Mouse (Mus musculus) bone marrow, adult 2 months (tissue): ENCODE measurements around the gene Lpin2. TPM values are rescaled to one million over a fixed set of nuclear protein-coding genes. Genes with fewer than 3 reads are reported as not detected.

Source experiments
- H3K27ac ChIP-seq: fragments of 200-500 bp; 2 replicates; pipeline ENCODE4 v1.5.1; 2012; ENCODE audit warnings: low read depth, mild to moderate bottlenecking, control low read depth, inconsistent platforms, low read length; ENCODE audit not compliant: control insufficient read depth, poor library complexity, insufficient read depth
- H3K4me1 ChIP-seq: fragments of 200-500 bp; 2 replicates; pipeline ENCODE4 v1.6.1; 2011; ENCODE audit warnings: low read length; ENCODE audit not compliant: control insufficient read depth, insufficient read depth
- H3K4me3 ChIP-seq: fragments of 200-500 bp; replicated peaks from 2 replicates; pipeline ENCODE3; 2011; ENCODE audit warnings: mild to moderate bottlenecking, low read depth, low read length, control low read depth; ENCODE audit not compliant: control insufficient read depth
- CTCF ChIP-seq: fragments of 200-500 bp; IDR thresholded peaks from 2 replicates; pipeline ENCODE4 v1.5.1; 2011; ENCODE audit warnings: low read length, control low read depth; ENCODE audit not compliant: control insufficient read depth, insufficient read depth
- POLR2A ChIP-seq: fragments of 200-500 bp; IDR thresholded peaks from 2 replicates; pipeline ENCODE4 v1.6.1; 2011; ENCODE audit warnings: low read depth, mild to moderate bottlenecking, control low read depth, low read length, borderline replicate concordance; ENCODE audit not compliant: control insufficient read depth
- WGBS: fragments of 180-500 bp; shearing (Covaris S2); methylation state at CpG from one replicate; pipeline ENCODE4 v1.1.7; 2018; 5-methylcytosine and 5-hydroxymethylcytosine counted together
- polyA plus RNA-seq: library from polyadenylated mRNA; stranded (reverse); fragments of >200 nt; gene quantifications from 2 replicates; pipeline ENCODE4 v1.2.4, GENCODE M21; 2011; ENCODE audit warnings: low replicate concordance; ENCODE audit not compliant: missing spikeins, insufficient read depth, insufficient read length

Lpin2 gene
- polyA plus RNA-seq, 1 experiment, result 70.4 TPM

DNA sequence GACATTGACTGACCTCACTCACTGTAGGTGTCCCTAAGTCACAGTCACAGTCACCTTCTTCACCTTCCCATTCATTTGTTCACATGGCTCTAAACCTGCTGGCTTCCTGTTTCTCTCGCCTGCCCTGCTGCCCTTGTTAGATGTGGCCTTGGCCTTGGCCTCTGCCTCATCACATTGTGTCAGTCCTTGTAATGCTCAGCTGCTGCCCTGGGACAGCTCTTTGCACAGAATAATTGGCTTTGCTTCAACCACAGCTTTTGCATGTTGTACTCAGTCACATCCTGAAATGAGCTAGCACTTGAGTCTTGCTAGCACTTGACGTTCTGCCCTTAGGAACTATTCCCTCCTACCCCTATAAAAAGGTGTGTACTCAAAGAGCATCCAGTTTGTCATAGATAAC, 42.2 kb downstream of the Lpin2 start:
- Histone ChIP-seq H3K4me3 (no peak overlapping the region), H3K27ac (no peak overlapping the region), H3K4me1 (peaks cover 2% of the 10 kb centered on the region)
- WGBS, result 48% methylated on average over 2 of the region's 2 CpGs
- TF ChIP-seq POLR2A (no peak), CTCF (no peak)

DNA sequence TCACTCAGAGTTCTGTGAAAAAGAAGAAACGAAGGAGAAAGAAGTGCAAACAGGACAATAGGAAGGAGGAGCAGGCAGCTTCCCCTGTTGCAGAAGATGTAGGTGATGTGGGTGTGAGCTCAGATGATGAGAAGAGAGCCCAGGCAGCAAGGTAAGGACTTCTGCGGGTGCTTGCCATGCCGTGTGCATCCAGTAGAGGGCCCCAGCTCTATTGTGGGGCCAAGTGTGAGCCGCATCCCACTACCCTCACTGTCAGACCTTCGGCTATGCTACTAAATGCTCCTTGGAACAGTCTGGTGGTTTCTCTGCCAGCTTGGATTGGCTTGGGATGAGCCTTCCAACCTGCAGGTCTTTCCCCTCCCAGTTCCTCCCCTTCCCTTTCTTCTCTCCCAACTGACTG, 42.7 kb downstream of the Lpin2 start:
- Histone ChIP-seq H3K27ac (no peak overlapping the region), H3K4me1 (peaks cover 2% of the 10 kb centered on the region), H3K4me3 (no peak overlapping the region)
- 54% methylated on average over 5 of the region's 5 CpGs for WGBS
- TF ChIP-seq CTCF, result peak; percentile 70; the same call in 1 of the 2 replicates
- no peak for TF ChIP-seq POLR2A

DNA sequence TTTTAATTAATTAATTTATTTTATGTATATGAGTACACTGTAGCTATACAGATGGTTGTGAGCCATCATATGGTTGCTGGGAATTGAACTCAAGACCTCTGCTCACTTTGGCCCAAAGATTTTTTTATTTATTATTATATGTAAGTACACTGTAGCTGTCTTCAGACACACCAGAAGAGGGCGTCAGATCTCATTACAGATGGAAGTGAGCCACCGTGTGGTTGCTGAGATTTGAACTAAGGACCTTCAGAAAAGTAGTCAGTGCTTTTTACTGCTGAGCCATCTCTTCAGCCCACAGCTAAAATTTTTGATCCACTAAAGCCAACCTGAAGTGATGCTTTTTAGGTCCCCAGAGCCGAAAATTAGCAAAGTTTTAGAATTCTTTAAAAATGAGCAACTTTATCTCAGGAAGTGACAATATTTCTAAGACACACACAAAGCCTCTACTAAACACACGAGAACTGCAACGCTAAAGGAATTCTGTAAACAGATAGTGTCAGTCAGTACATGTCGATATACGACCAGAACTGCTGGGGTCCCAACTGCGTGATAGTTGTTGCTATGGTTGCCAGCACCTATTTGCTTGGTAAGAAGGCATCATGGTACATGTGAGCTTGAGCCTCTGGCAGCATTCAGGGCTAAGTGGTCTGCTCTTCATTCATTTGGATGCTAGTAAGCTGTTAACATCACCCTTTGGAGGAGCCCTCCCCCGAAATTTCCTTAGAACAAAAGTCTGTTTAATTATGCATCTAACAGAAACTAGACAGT, 45.0 kb downstream of the Lpin2 start:
- TF ChIP-seq POLR2A, result no peak
- no peak for TF ChIP-seq CTCF
- WGBS, result 85% methylated on average over 9 of the region's 9 CpGs
- Histone ChIP-seq H3K4me1 (peaks cover 2% of the 10 kb centered on the region), H3K27ac (no peak overlapping the region), H3K4me3 (no peak overlapping the region)

DNA sequence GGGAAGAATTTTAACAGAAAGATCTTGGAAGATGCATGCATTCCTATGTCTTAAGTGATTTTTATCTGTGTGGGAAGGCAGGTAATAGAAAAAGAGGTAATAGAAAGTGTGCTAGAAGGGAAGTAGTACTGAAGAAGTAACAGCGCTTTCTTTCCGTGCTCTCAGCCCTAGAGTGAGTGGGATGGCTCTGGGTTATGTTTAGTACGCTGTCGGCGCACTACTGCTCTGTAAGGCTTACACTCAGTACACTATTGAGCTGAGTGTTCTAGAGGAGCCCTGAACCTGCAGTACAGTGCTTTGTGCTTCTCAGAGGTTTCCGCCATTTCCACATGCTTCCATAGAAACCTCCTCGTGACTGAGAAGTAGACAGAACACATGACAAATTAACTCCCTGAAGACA, 46.3 kb downstream of the Lpin2 start:
- TF ChIP-seq POLR2A (no peak), CTCF (no peak)
- no peak overlapping the region for H3K4me3 ChIP-seq
- no peak overlapping the region for H3K27ac ChIP-seq
- 88% methylated on average over 7 of the region's 7 CpGs for WGBS
- H3K4me1 ChIP-seq, result peaks cover 2% of the 10 kb centered on the region; the same call in 1 of the 2 replicates

DNA sequence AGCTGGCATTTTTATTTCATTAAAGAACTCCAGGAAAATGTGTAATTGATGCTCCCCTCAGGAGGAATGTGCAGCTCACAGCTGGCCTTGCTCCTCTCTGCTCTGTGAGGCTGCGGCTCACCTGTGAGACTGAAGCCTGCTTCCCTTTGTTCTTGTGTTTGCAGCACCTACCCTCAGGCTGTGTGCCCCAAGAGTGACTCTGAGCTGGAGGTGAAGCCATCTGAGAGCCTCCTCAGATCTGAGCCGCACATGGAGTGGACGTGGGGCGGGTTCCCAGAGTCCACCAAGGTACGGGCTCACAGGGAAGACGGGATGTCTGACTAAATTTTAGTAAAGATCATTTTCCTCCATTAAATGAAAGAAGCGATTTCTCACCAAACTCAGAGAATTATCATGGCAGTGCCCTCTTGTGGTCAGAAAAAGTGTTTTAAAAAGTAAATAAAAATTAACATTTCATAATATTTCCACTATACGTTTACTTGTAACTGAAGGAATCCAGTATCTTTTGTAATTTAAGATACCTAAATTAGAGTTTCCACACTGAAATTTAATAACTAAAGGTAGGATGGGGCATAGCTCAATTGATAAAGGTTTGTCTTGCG, 47.8 kb downstream of the Lpin2 start:
- no peak overlapping the region for H3K27ac ChIP-seq
- no peak for TF ChIP-seq CTCF
- no peak for TF ChIP-seq POLR2A
- 68% methylated on average over 9 of the region's 9 CpGs for WGBS
- no peak overlapping the region for H3K4me3 ChIP-seq
- H3K4me1 ChIP-seq, result no peaks in the 10 kb centered on the region

DNA sequence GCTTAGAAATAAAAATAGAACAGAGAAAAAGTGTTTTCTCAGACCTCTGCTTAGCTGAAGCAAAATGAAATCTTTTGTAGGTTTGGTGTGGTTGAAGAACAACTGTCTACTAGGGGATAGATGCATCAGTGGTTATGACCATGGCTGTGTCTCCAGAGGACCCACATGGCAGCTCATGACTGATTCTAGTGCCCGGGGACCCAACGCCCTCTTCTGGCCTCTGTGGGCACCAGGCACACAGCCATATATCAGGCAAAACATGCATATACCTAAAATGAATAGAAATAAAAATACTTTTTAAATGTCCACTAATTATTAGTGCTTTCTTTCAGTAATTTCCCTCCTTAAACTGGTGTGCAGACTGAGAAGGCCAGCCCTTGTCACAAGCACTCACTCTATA, 49.6 kb downstream of the Lpin2 start:
- WGBS, result 82% methylated on average over 2 of the region's 2 CpGs
- no peaks in the 10 kb centered on the region; the same call in 1 of the 2 replicates for H3K4me1 ChIP-seq
- no peak overlapping the region for H3K4me3 ChIP-seq
- TF ChIP-seq CTCF (no peak), POLR2A (no peak)
- H3K27ac ChIP-seq, result no peak overlapping the region

DNA sequence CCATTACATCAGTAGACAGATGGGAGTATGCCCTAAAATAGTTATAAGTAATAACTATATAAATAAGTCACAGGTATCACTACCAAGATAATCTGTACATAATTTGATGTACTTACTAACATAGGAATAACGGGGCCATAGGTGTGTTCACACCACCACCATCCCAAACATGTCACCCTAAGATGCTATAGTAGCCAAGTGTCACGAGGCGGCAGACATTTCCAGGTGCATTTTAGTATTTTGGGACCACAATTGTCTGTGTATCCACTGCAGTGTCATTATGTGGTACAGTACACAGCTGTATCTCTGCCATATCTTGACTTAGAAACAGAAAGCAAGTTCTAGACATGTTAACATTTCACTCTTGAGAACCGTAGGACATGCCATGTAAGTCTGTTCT, 50.9 kb downstream of the Lpin2 start:
- TF ChIP-seq POLR2A (no peak), CTCF (no peak)
- H3K4me1 ChIP-seq, result peaks cover 2% of the 10 kb centered on the region

DNA sequence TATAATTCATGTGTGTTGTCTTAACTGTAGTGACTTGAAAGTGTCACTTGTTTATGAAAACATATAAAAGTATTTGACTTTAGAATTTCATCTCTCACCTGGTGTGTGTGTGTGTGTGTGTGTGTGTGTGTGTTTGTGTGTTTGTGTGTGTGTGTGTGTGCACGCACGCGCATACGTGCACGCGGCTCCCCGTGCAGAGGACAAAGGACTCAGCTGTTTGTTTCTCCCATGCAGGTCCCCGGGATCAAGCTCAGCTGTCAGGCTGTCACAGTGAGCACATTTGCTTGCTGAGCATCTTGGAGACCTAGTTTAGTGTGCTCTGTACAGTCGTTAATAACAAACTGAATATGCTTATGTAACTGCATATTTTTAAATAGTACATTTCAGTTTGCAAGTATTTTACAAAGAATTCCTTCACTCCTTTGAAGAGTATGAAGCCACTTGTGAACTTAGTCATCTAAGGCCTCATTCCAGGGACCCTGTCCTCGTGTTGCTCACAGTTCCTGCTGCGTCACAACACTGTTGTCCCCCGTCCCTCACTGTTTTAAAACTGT, 51.8 kb downstream of the Lpin2 start:
- Histone ChIP-seq H3K27ac (no peak overlapping the region; the same call in 1 of the 2 replicates), H3K4me3 (no peak overlapping the region), H3K4me1 (peaks cover 2% of the 10 kb centered on the region)
- WGBS, result 92% methylated on average over 12 of the region's 12 CpGs
- TF ChIP-seq POLR2A (no peak), CTCF (no peak)

More for the DNA sequence above, 50.9 kb downstream of the Lpin2 start:
- WGBS, result 93% methylated on average over 4 of the region's 4 CpGs
- Histone ChIP-seq H3K4me3 (no peak overlapping the region), H3K27ac (no peak overlapping the region)
